ENCODE assay signal across 20 mouse cellular contexts in the genomic region with DNA sequence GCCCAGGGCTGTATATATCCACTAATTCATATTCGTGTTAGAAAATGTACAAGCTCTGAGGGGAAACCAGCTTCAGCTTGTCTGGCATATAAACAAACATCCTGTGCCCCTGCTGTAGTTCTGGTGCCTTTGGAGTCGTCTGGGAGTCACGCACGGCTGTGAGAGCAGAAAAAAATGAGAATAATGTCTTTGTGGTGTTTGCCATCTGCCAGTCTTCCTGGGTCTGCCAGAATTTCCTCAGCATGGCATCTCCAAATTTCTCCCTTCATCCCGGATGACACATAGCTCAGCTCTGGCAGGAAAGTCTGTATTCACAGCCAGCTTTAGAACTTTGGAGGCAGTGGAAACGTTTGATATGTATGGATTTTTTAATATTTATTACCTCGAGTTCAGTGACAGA. TPM values are rescaled to one million over a fixed set of nuclear protein-coding genes. Genes with fewer than 3 reads are reported as not detected.
DNase-seq lines count a peak whose midpoint lies in the region; ATAC-seq lines count a peak whose summit lies in the region.
"Had no signal": no experiment of that assay in that cellular context is flagged by ENCODE, and none has a peak within 500 bp of the region (broad histone marks: within the 10 kb centered on the region; RNA-seq: fewer than 3 reads in every experiment).

No protein-coding gene starts in this region.

- WGBS in forebrain, embryonic 13.5 days, result 69% methylated on average over 7 of the region's 7 CpGs
- 82% methylated on average over 7 of the region's 7 CpGs for WGBS in forebrain, embryonic 11.5 days
- WGBS in forebrain, embryonic 16.5 days, result 48% methylated on average over 7 of the region's 7 CpGs
- WGBS in midbrain, embryonic 14.5 days, result 74% methylated on average over 7 of the region's 7 CpGs

- H3K27ac ChIP-seq in forebrain, embryonic 13.5 days, result no peak overlapping the region
- H3K27ac ChIP-seq in forebrain, embryonic 11.5 days (ENCODE audit: low read depth, low read length), result no peak overlapping the region
- H3K27ac ChIP-seq in forebrain, embryonic 16.5 days (ENCODE audit: low read length), result peak overlapping the region; percentile 74
- H3K27ac ChIP-seq in midbrain, embryonic 14.5 days (replicated peaks; ENCODE audit: low read depth, low read length), result no peak overlapping the region
- H3K27ac ChIP-seq: kidney, embryonic 15.5 days; limb, embryonic 10.5 days; liver, embryonic 13.5 days had no signal

- no peaks in the 10 kb centered on the region for H3K36me3 ChIP-seq in forebrain, embryonic 13.5 days (ENCODE audit: poor library complexity, severe bottlenecking)
- H3K36me3 ChIP-seq in forebrain, embryonic 11.5 days (ENCODE audit: control insufficient read depth, insufficient read depth, low read length), result no peaks in the 10 kb centered on the region
- no peaks in the 10 kb centered on the region for H3K36me3 ChIP-seq in forebrain, embryonic 16.5 days (ENCODE audit: control insufficient read depth, insufficient read depth)
- no peaks in the 10 kb centered on the region for H3K36me3 ChIP-seq in midbrain, embryonic 14.5 days (ENCODE audit: control insufficient read depth, insufficient read depth, low read length)
- H3K36me3 ChIP-seq: kidney, embryonic 15.5 days; limb, embryonic 10.5 days; liver, embryonic 13.5 days had no signal

- ATAC-seq in forebrain, embryonic 13.5 days, result peak; percentile 50; the same call in 1 of the 2 replicates
- no peak for ATAC-seq in forebrain, embryonic 11.5 days (replicated peaks; ENCODE audit: low FRiP score)
- ATAC-seq in forebrain, embryonic 16.5 days, result peak; percentile 85
- no peak for ATAC-seq in midbrain, embryonic 14.5 days (ENCODE audit: low FRiP score, low TSS enrichment)
- ATAC-seq: inflammation-experienced regulatory T-cells, adult 6 months had no signal

- no peaks in the 10 kb centered on the region for H3K9me3 ChIP-seq in forebrain, embryonic 13.5 days (replicated peaks)
- no peaks in the 10 kb centered on the region for H3K9me3 ChIP-seq in forebrain, embryonic 11.5 days (ENCODE audit: control insufficient read depth, low read length)
- H3K9me3 ChIP-seq in forebrain, embryonic 16.5 days (ENCODE audit: control insufficient read depth, low read length), result no peaks in the 10 kb centered on the region
- H3K9me3 ChIP-seq in midbrain, embryonic 14.5 days (ENCODE audit: control insufficient read depth, low read length), result no peaks in the 10 kb centered on the region
- H3K9me3 ChIP-seq: kidney, embryonic 15.5 days; limb, embryonic 10.5 days; liver, embryonic 13.5 days; megakaryocyte, embryonic 14.5 days had no signal

- H3K4me3 ChIP-seq in forebrain, embryonic 13.5 days, result no peak overlapping the region
- no peak overlapping the region for H3K4me3 ChIP-seq in forebrain, embryonic 11.5 days (ENCODE audit: low read depth, low read length)
- H3K4me3 ChIP-seq in forebrain, embryonic 16.5 days (replicated peaks; ENCODE audit: low read length), result no peak overlapping the region
- H3K4me3 ChIP-seq in midbrain, embryonic 14.5 days (replicated peaks; ENCODE audit: low read depth, low read length), result no peak overlapping the region
- H3K4me3 ChIP-seq: kidney, embryonic 15.5 days; limb, embryonic 10.5 days; liver, embryonic 13.5 days; megakaryocyte, embryonic 14.5 days had no signal

- no peaks in the 10 kb centered on the region for H3K4me1 ChIP-seq in forebrain, embryonic 13.5 days
- no peaks in the 10 kb centered on the region for H3K4me1 ChIP-seq in forebrain, embryonic 11.5 days (replicated peaks; ENCODE audit: control insufficient read depth, insufficient read depth, low read length)
- H3K4me1 ChIP-seq in forebrain, embryonic 16.5 days (replicated peaks; ENCODE audit: control insufficient read depth, insufficient read depth, low read length), result no peaks in the 10 kb centered on the region; the same call in 1 of the 2 replicates
- no peaks in the 10 kb centered on the region for H3K4me1 ChIP-seq in midbrain, embryonic 14.5 days (ENCODE audit: control insufficient read depth, insufficient read depth, low read length)
- H3K4me1 ChIP-seq: kidney, embryonic 15.5 days; limb, embryonic 10.5 days; liver, embryonic 13.5 days; megakaryocyte, embryonic 14.5 days had no signal

- no peaks in the 10 kb centered on the region for H3K27me3 ChIP-seq in forebrain, embryonic 13.5 days
- no peaks in the 10 kb centered on the region for H3K27me3 ChIP-seq in forebrain, embryonic 11.5 days (ENCODE audit: control insufficient read depth, insufficient read depth, low read length)
- H3K27me3 ChIP-seq in forebrain, embryonic 16.5 days (replicated peaks; ENCODE audit: control insufficient read depth, insufficient read depth, low read length), result no peaks in the 10 kb centered on the region
- H3K27me3 ChIP-seq in midbrain, embryonic 14.5 days (ENCODE audit: control insufficient read depth, insufficient read depth, low read length), result no peaks in the 10 kb centered on the region
- H3K27me3 ChIP-seq: kidney, embryonic 15.5 days; liver, embryonic 13.5 days; megakaryocyte, embryonic 14.5 days had no signal

- no peak overlapping the region for H3K9ac ChIP-seq in forebrain, embryonic 13.5 days
- no peak overlapping the region for H3K9ac ChIP-seq in forebrain, embryonic 11.5 days (ENCODE audit: low read length)
- no peak overlapping the region for H3K9ac ChIP-seq in forebrain, embryonic 16.5 days (replicated peaks; ENCODE audit: low read depth, low read length)
- no peak overlapping the region for H3K9ac ChIP-seq in midbrain, embryonic 14.5 days (replicated peaks; ENCODE audit: low read length)
- H3K9ac ChIP-seq: kidney, embryonic 15.5 days; liver, embryonic 13.5 days had no signal

- DNase-seq in forebrain, embryonic 11.5 days (ENCODE audit: low spot score), result no peak
- DNase-seq in layer of hippocampus, adult 18-20 months (ENCODE audit: low spot score in 2 of 2), result peak; percentile 22 to 52
- no peak for DNase-seq in layer of hippocampus, adult 9-10 months (ENCODE audit: low spot score)
- peak; percentile 4 to 19 for DNase-seq in cerebellum, adult 18-20 months
- no peak for DNase-seq in spleen, postnatal 36 days (ENCODE audit: low spot score in 2 of 2)
- no peak for DNase-seq in midbrain, embryonic 14.5 days
- DNase-seq: gastrocnemius, postnatal 14 days; liver, embryonic 13.5 days; lung, postnatal 10 days had no signal

- H3K4me2 ChIP-seq in forebrain, embryonic 13.5 days, result no peak overlapping the region
- H3K4me2 ChIP-seq in forebrain, embryonic 11.5 days (ENCODE audit: low read depth, low read length, severe bottlenecking), result no peak overlapping the region
- H3K4me2 ChIP-seq in forebrain, embryonic 16.5 days (ENCODE audit: low read length), result no peak overlapping the region
- no peak overlapping the region for H3K4me2 ChIP-seq in midbrain, embryonic 14.5 days (ENCODE audit: low read length)
- H3K4me2 ChIP-seq: kidney, embryonic 15.5 days; liver, embryonic 13.5 days had no signal

RNA-seq across cellular contexts. Expression of a gene that starts 13.6 kb away (rescaled TPM):
- polyA plus RNA-seq in forebrain, embryonic 13.5 days (2015; fragmentation: Nextera tagmentation; extraction: Ambion mirVana), result 0.05 and 0.08 TPM in 2 replicates
- polyA plus RNA-seq in forebrain, embryonic 11.5 days (2014; fragmentation: Nextera tagmentation; extraction: Ambion mirVana), result not detected in 2 replicates
- total RNA-seq in layer of hippocampus, adult 18-20 months (2021), result not detected
- polyA plus RNA-seq in forebrain, embryonic 16.5 days (2015; fragmentation: Nextera tagmentation; extraction: Ambion mirVana), result 0.16 TPM in 1 of 2 replicates, not detected in the other
- polyA plus RNA-seq in midbrain, embryonic 14.5 days (2014; fragmentation: Nextera tagmentation; extraction: Ambion mirVana), result 0.26 TPM in 2 replicates
- total RNA-seq: CH12.LX; gastrocnemius, postnatal 14 days; heart, adult 8-10 months; layer of hippocampus, postnatal 36 days; neutrophil, adult 5-6 weeks had no signal
- polyA plus RNA-seq: heart, postnatal 0 days; inflammation-experienced regulatory T-cells, adult 6 months; liver, embryonic 13.5 days had no signal

Comparison
In these comparisons a context has a peak if more than half of its experiments do, and no peak if none do; other contexts are left out.
1. ATAC-seq: peak in forebrain, embryonic 13.5 days (single experiment) and forebrain, embryonic 16.5 days (single experiment); none in forebrain, embryonic 11.5 days (single experiment) and midbrain, embryonic 14.5 days (single experiment).
2. DNase-seq: peak in layer of hippocampus, adult 18-20 months (2 of 2) and cerebellum, adult 18-20 months (2 of 2); none in forebrain, embryonic 11.5 days (single experiment), layer of hippocampus, adult 9-10 months (single experiment), spleen, postnatal 36 days (0 of 2) and midbrain, embryonic 14.5 days (single experiment).